Mouse (Mus musculus) layer of hippocampus, adult 2 months (tissue): ENCODE data around the gene Skap1. TPM values are rescaled to one million over a fixed set of nuclear protein-coding genes. Genes with fewer than 3 reads are reported as not detected.
"Not testable (repeated sequence)": the region's sequence is repeated elsewhere in the genome, so short reads cannot be mapped to it uniquely, and the experiment has no call there.

Experiments used
- DNase-seq, 2 experiments: peaks; one replicate each; pipeline ENCODE4 v3.0.0; 2022; ENCODE audit warnings: low spot score in 2 of 2
- H3K27ac ChIP-seq: fragments of 200-600 bp; 2 replicates; pipeline ENCODE4 v1.8.1; 2022
- H3K4me3 ChIP-seq: fragments of 200-600 bp; 2 replicates; pipeline ENCODE4 v1.8.1; 2022; ENCODE audit warnings: mild to moderate bottlenecking
- CTCF ChIP-seq: fragments of 200-600 bp; conservative IDR thresholded peaks from 2 replicates; pipeline ENCODE4 v1.8.1; 2022; ENCODE audit warnings: antibody characterized with exemption, mild to moderate bottlenecking, moderate library complexity
- total RNA-seq, 2 experiments: library from RNA; stranded (reverse); gene quantifications; 2 replicates each; pipeline ENCODE4 v1.2.3; 2021

The Skap1 gene
- total RNA-seq, 2 experiments from 2014 or later, result 1.0 to 1.2 TPM

GRCm38 (mm10) chr11:96714011-96714410 is 249.6 kb downstream of the Skap1 start:
- no peak overlapping the region for H3K27ac ChIP-seq
- TF ChIP-seq CTCF, result no peak
- no peak overlapping the region for H3K4me3 ChIP-seq
- no peak for DNase-seq

- DNase-seq, H3K4me3 ChIP-seq, H3K27ac ChIP-seq: not testable (repeated sequence)
These were observed 250.8 kb downstream of the Skap1 start for GRCm38 (mm10) chr11:96715168-96715567.

- Histone ChIP-seq H3K27ac (no peak overlapping the region), H3K4me3 (no peak overlapping the region)
- no peak for DNase-seq
- TF ChIP-seq CTCF, result no peak
These were observed 254.2 kb downstream of the Skap1 start for GRCm38 (mm10) chr11:96718609-96719008.

DNA sequence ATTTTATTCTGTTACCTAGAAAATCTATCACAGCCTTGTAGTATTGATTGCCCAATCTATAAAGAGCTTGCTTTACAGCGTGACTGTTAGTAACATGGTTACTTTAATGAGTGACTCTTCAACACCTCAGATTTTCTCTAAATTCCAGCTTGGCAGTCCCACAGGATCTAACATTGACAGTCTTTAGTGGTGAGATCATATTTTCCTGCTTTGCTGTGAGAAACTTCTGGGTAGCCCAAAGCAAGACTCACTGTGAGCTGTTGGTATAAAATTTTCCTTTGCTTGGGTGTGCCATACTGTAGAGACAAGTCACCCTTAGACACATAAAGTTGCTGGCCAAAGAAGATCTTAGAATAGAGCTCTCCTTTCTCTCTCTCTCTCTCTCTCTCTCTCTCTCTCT is 261.4 kb downstream of the Skap1 start:
- Histone ChIP-seq H3K27ac (no peak overlapping the region), H3K4me3 (no peak overlapping the region)
- DNase-seq, result no peak
- TF ChIP-seq CTCF, result no peak

GRCm38 (mm10) chr11:96728577-96728976 is 264.2 kb downstream of the Skap1 start:
- no peak for DNase-seq
- TF ChIP-seq CTCF, result no peak
- Histone ChIP-seq H3K27ac (no peak overlapping the region), H3K4me3 (no peak overlapping the region)

DNA sequence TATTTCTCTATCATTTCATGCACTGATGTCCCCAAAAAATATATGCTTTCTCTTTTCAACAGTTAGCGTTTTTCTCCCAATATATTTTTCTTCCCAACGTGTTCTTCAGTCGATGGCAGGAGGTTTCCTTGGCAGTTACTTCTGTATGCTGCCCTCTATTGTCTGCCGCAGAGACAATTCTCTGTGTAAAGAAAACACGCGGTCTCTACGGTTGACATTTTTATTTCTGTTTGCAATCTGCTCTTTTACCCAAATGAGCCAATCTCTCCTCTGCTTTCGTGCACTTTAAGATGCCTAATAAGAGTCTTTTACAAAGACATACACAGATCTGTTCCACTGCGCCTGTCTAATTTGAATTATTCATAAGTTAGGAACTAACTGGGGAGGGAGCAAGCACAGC is 265.1 kb downstream of the Skap1 start:
- TF ChIP-seq CTCF, result peak; percentile 70
- DNase-seq, result peak in 1 of 2 experiments; percentile 42
- no peak overlapping the region for H3K27ac ChIP-seq

DNA sequence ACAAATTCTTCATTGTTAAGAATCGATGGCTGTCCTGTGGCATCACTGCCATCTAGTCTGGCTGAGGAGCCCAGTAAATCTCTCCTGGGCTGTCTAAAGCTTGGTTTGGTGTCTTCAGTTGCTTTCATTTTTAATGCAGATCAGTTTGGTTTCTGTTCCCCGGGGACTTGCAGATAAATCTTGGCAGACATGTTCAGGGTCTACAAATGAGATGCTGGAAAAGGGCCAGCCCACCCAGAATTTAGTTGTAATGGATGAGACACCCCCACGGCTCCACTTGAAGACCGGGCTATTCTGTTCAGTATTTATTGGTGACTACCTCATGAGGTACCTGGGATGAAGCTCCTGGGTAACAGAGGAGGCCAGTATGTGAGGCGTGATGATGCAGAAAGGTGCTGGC is 265.9 kb downstream of the Skap1 start:
- Histone ChIP-seq H3K27ac (no peak overlapping the region), H3K4me3 (no peak overlapping the region)
- DNase-seq, result no peak
- TF ChIP-seq CTCF, result no peak

More for the DNA sequence above, 265.1 kb downstream of the Skap1 start:
- peak overlapping the region; percentile 9 for H3K4me3 ChIP-seq

DNA sequence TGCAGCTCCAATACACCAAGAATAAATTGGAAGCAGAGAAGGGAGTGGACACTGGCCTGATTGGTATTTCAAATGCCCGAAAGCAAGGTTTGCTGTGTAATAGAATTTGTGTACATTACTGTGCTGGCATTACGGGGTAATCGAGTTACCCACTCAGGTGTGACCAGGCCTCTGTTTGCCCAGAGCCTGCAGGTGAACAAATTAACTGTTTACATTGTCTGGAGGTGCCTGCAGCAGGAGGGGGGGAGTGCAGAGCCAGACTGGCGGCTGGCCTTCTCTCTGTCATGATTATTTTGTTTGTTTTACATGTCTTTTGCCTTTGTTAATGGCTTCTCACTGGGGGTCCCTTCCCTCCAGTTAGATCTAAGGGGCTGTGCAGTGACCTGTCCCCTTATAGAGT is 268.3 kb downstream of the Skap1 start:
- no peak overlapping the region for H3K27ac ChIP-seq
- TF ChIP-seq CTCF, result no peak
- DNase-seq, result no peak
- H3K4me3 ChIP-seq, result no peak overlapping the region

DNA sequence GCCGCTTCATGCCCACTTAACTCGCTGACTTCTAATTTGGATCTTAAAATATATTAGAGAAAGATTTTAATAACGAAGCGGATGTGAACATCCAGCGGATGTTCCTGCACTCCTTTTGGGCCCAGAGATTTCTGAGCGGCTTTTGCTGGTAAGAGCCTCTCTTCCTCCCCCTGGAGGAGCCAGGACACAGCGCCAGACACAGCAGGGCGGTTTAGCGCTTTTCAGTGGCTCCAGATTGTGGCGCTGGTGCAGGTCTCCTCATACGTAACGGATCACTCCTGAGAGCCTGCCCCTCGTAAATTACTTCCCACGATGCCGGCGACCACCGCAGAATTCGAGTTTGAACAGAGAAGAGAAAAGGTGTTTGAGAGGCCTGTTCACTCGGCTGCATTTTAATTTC is 271.5 kb downstream of the Skap1 start:
- DNase-seq, result peak; percentile 64 to 65
- TF ChIP-seq CTCF, result peak; percentile 79
- Histone ChIP-seq H3K4me3 (peak overlapping the region; percentile 42), H3K27ac (peak overlapping the region; percentile 24)

DNA sequence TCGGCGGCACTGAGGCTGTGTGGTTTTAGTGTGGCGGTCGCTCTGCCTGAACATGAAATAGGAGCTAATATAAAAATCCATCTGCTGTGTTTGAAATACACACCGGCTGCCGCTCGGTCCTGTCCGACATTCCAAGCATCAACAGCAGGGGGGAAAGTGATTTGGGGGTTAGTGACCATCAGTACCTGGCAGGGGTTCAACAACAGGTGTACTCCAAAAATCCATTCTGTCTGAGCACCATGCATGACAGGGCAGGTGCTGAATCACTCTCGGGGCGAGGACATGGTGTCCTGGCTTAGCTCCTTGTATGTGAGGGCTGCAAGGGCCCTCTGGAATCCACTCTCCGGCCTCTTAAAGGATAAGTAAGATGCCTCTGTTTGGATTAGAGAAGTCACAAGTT is 272.0 kb downstream of the Skap1 start:
- no peak for DNase-seq
- Histone ChIP-seq H3K4me3 (peak overlapping the region; percentile 42), H3K27ac (peak overlapping the region; percentile 24)
- no peak for TF ChIP-seq CTCF

GRCm38 (mm10) chr11:96737673-96738471 is 273.5 kb downstream of the Skap1 start:
- no peak for DNase-seq
- Histone ChIP-seq H3K27ac (no peak overlapping the region), H3K4me3 (no peak overlapping the region)
- TF ChIP-seq CTCF, result peak; percentile 53

- Histone ChIP-seq H3K27ac (no peak overlapping the region), H3K4me3 (no peak overlapping the region)
- no peak for TF ChIP-seq CTCF
- DNase-seq, result no peak
These were observed 276.4 kb downstream of the Skap1 start for GRCm38 (mm10) chr11:96740796-96741195.

DNA sequence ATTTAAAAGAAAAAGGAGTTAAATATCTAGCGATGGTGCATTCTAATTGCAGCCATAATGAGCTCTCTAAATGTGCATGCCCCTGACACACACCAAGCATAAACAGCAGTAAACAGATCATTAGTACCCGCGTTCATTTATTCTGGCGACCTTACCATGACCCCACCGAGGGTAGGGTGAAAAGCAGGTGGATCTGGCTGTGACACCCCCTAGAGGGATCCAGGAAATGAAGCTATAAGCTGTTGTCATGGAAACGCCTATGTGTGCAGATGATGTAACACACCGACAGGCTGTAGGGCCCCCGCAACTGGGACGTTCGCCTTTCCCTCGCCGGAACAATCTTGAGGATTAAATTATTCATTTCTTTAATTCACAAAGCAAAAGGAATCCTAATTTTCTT is 277.6 kb downstream of the Skap1 start:
- peak; percentile 31 to 44 for DNase-seq
- Histone ChIP-seq H3K27ac (peak overlapping the region; percentile 43; the same call in 1 of the 2 replicates), H3K4me3 (peak overlapping the region; percentile 1; the same call in 1 of the 2 replicates)
- no peak; the same call in 1 of the 2 replicates for TF ChIP-seq CTCF

GRCm38 (mm10) chr11:96743000-96743399 is 278.6 kb downstream of the Skap1 start:
- TF ChIP-seq CTCF, result no peak
- peak; percentile 37 to 45 for DNase-seq
- H3K4me3 ChIP-seq, result no peak overlapping the region
- H3K27ac ChIP-seq, result peak overlapping the region; percentile 43; the same call in 1 of the 2 replicates
